Mouse (Mus musculus) bone marrow macrophage, adult 2 months (primary cell): ENCODE results near the gene Traf3. TPM values are rescaled to one million over a fixed set of nuclear protein-coding genes. Genes with fewer than 3 reads are reported as not detected.

Experiments used
- H3K27ac ChIP-seq: 2 replicates; pipeline ENCODE4 v1.5.1; 2012; ENCODE audit warnings: low read depth, low read length; ENCODE audit not compliant: insufficient read depth
- H3K4me1 ChIP-seq: 2 replicates; pipeline ENCODE4 v1.6.1; 2012; ENCODE audit warnings: low read length; ENCODE audit not compliant: control insufficient read depth, insufficient read depth
- H3K4me3 ChIP-seq: 2 replicates; pipeline ENCODE4 v1.5.1; 2012; ENCODE audit warnings: mild to moderate bottlenecking, low read length, moderate library complexity; ENCODE audit not compliant: insufficient read depth
- CTCF ChIP-seq: IDR thresholded peaks from 2 replicates; pipeline ENCODE4 v1.5.1; 2012; ENCODE audit warnings: low read depth, mild to moderate bottlenecking, low read length, moderate library complexity
- POLR2A ChIP-seq: IDR thresholded peaks from 2 replicates; pipeline ENCODE4 v1.6.1; 2012; ENCODE audit warnings: mild to moderate bottlenecking, low read depth, low read length, borderline replicate concordance
- polyA plus RNA-seq: library from polyadenylated mRNA; stranded (reverse); fragments of >200 nt; gene quantifications from 2 replicates; pipeline ENCODE4 v1.2.4, GENCODE M21; 2012; ENCODE audit not compliant: missing spikeins, insufficient read depth, insufficient read length

Traf3 gene
- 14.8 and 16.4 TPM in 2 replicates for polyA plus RNA-seq

DNA sequence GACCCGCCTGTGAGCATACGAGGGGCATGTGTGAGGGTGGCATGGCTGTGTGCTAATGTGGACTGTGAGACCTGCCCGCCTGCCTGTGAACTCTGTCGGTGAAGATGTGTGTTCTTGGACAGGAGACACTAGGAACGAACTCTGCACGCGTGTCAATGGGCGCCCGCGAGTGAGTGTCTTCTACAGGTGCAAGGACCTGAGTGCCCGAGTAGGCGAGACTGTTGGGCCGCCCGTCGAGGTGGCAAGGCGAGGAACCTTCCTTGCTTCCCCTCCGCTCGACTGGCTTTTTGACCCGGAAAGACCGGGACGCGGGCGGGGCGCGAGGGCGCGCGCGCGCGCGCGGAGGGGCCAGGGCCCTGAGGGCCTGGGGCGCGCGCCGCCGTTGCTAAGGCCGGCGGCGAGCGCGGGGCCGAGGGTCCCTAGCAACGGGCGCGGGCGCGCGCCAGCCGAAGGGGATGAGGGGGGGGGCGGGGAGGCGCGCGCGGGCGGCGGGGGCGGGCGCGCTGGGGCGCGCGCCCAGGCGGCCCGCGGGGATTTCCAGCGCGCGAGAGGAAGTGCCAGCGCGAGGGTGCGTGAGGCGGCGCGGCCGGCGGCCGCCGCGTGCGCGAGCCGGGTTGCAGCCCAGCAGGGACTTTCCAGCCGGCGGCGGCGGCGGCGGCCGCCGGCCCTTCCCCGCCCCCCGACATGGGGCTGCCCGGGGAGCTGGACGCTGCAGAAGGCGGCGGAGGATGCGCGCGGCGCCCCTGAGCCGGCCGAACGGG is at the start of gene Traf3:
Traf3 (plus strand) TSS at position 540 of the 761 bp plus-strand sequence.
- Histone ChIP-seq H3K4me3 (peak within 1 kb of the TSS; percentile 95), H3K27ac (peak within 1 kb of the TSS; percentile 72), H3K4me1 (peaks cover 28% of the 10 kb centered on the region)
- TF ChIP-seq POLR2A (no peak), CTCF (no peak)

DNA sequence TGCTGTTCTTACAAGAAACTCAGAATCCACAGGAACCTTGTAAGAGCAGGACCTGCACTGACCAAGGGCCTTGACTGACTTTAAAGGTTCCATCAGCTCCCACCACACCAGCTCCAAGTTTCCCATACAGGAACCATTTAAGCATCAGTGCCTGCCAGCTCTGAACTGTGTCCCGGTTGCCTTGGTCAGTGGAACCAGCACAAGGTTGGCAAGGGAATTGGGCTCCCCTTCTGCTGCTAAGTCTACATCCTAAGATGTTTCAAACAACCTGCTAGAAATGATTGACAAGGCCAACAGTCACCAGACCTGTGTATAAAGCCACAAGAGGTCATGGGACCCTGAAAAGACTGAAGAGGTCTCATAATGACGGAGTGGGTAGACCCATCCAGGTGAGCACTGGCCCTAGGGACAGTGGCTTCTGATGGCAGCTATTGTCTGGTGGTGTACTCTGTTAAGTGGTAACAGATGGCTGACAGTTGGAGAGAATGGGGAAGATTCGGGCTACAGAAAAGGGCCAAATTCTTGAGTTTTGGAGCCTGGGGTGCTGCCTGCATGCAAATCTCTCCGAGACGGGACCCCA is 46.6 kb upstream of the Traf3 start:
- TF ChIP-seq CTCF = no peak
- TF ChIP-seq POLR2A = no peak
- Histone ChIP-seq H3K27ac (no peak overlapping the region), H3K4me1 (no peaks in the 10 kb centered on the region), H3K4me3 (no peak overlapping the region)

DNA sequence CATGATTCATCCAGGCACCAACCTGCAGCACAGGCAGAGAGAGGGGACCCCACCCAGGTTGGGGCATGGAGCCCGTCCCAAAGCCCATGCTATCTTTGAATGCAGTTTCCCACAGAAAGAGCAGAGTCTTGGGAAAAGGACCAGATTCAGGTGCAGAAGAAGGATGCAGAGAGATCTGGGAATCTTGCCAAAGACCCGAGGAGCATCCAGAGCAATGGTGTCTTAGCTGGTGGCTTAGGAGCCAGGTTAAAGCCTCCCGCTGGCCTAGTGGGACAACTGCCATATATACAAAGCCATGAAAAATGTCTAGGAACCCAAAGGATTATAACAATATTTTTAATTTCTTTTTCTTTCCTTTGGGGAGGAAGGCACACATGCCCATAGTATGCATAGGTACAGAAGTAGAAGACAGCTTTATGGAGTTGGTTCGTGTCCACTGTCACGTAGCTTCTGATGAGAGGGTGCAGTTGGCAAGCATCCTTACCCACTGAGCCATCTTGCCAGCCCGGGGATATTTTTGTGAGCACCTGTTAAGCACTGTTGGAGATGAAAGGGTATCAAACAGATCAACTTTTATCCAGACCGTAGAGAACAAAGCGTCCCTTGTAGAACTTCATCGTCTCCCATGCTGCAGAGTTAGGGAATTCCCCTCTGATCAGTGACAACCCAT is 45.1 kb upstream of the Traf3 start:
- Histone ChIP-seq H3K4me3 (no peak overlapping the region), H3K27ac (no peak overlapping the region), H3K4me1 (no peaks in the 10 kb centered on the region)
- TF ChIP-seq POLR2A = no peak
- no peak for TF ChIP-seq CTCF

DNA sequence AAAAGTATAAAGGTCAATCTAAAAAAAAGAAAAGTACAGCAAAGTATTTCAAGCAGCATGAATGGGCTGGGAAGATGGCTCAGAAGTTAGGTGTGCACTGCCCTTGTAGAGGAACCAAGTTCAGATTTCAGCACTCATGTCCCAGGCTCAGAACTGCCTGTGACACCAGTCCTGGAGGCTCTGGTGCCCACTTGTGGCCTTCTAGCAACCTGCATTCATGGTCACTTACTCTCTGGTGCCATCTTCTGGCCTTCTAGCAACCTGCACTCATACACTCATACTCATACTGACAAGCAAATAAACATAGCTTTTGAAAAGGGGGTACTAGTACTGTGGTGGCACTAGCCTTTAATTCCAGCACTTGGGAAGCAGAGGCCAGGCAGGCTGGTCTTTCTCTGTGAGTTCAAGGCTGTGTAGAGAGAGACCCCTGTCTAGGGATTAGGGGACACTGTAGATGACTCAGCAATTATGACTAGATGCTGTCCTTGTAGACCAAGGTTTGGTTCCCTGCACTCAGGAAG is 43.8 kb upstream of the Traf3 start:
- TF ChIP-seq POLR2A = no peak
- TF ChIP-seq CTCF = peak; percentile 44; the same call in 1 of the 2 replicates
- H3K4me1 ChIP-seq = no peaks in the 10 kb centered on the region
- no peak overlapping the region for H3K4me3 ChIP-seq
- H3K27ac ChIP-seq = no peak overlapping the region

DNA sequence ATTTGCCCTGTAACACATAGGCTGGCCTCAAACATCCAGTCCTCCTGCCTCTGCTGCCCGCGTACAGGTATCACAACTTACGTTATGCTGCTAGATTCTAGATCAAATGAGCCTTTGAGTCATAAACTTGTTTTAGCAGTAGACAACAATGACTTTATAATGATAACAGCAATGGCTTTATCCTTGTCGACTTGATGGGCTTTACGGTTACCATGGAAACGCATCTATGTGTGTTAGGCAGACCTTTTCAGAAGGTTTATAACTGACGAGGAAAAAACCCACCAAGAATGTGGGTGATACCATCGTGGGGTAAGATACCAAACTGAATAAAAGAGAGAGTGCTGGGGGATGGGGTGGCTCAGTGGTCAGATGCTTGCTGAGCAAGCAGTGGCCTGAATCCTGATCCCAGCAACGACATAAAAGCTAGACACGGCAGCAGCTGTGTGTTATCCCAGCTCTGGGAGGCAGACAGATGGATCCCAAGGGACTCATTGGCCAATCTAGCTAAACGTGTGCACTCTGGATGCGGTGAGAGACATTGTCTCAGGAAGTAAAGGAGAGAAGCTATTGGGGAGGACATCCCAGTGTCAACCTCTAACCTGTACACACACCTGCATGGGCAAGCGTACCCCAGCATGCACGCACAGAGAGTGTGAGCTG is 41.4 kb upstream of the Traf3 start:
- TF ChIP-seq CTCF (no peak), POLR2A (no peak)
- Histone ChIP-seq H3K4me1 (no peaks in the 10 kb centered on the region), H3K27ac (no peak overlapping the region), H3K4me3 (no peak overlapping the region)

DNA sequence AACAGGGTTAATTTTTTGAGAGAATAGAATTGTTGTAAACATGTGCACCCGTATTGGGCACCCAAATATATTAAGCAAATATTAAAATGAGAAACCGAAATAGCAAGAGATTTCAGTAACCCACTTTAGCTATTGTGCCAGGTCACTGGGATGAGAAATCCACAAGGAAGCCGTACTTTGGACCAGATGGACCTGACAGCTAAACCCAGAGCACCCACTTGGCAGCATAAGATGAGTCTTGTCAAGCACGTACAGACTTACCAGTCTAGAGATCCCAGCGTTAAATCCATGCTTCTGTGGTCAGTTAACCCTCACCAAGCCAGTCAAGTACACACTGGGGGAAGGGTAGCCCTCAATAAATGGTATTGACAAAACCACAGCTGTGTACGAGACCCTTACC is 40.5 kb upstream of the Traf3 start:
- TF ChIP-seq CTCF = no peak
- TF ChIP-seq POLR2A = no peak
- Histone ChIP-seq H3K27ac (no peak overlapping the region), H3K4me3 (no peak overlapping the region), H3K4me1 (no peaks in the 10 kb centered on the region)

DNA sequence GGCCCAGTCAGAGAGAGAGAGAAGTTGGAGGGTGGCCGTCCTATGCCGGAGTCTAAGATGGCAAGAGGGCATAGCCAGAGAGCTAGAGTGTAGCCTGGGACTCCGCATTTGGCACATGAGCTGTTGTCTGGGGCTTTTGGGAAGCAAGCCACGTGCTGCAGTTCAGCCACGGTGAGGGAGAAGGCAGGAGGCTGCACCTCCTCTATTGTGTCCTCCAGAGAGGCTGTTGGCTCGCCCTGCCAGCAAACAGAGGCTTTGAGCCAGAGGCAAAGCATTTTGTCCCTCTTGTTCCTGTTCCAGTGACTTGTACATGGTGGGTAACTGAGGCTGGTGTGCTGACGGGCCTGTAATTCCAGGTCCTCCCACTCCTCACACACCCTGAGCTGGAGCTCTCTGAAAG is 32.0 kb upstream of the Traf3 start:
- no peaks in the 10 kb centered on the region for H3K4me1 ChIP-seq
- H3K27ac ChIP-seq = no peak overlapping the region
- TF ChIP-seq CTCF (no peak), POLR2A (no peak)
- no peak overlapping the region for H3K4me3 ChIP-seq

DNA sequence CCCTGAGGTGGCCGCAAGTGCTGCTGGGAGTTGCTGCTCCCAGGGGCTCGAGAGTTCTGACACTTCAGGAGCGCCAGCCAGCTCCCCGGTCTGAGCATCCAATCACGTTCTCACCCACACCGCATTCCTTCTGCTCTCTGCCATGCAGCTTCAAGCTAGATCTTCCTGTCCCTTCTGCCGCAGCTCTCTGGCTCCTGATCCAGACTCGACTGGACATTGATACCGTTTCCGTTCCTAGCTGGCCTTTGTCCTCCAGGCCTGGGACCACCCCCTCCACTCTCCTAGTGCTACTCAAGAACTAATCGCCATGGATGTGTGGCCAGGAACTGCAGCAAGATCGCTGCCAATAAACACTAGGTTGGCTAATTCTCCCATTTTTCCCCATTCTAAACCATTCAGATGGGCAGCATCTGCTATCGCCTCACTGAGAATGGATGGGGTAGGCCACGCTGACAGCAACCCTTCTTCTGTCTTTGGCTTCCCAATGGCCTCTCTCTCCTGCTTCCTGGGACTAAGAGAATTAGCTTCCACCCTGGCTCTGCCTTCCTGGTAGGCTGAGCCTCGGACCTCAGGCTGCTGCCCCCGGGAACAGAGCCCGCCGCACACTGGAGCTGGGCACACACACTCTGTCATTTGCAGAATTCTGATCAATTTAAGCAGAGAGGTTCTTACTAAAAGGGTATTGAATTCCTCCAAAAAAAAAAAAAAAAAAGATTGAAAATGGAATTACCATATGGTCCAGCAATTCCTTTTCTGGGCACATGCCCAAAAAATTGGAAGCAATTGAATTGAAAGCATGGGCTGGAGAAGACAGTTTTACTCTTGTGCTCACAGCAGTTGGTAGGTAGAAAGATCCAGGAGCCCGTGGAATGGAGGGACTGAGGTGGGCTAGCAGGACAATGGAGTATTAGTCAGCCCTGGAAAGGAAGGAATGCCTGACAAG is 31.1 kb upstream of the Traf3 start:
- no peak for TF ChIP-seq POLR2A
- no peaks in the 10 kb centered on the region for H3K4me1 ChIP-seq
- no peak overlapping the region for H3K27ac ChIP-seq
- no peak overlapping the region for H3K4me3 ChIP-seq

DNA sequence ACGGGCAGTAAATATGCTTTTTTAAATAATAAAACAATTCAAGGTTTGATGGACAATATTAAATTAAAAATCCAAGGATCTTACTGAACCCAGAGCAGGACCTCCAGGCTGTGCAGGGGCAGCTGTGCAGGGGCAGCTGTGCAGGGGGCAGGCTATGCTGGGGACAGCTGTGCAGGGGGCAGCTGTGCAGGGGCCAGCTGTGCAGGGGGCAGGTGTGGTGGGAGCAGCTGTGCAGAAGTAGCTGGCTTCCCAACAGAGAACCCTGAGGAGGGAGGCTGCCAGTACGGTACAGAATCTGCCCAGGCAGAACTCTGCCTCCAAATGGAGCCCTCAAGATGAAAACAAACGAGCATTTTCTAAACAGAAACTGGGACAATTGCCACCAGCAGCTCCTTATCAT is 30.2 kb upstream of the Traf3 start:
- TF ChIP-seq CTCF = no peak
- no peak for TF ChIP-seq POLR2A
- no peaks in the 10 kb centered on the region for H3K4me1 ChIP-seq
- H3K27ac ChIP-seq = no peak overlapping the region
- H3K4me3 ChIP-seq = no peak overlapping the region
